In genomic region chr3:122728852-122729600, GRCm38 (mm10) we compare ENCODE assay signal across 8 mouse cellular contexts. TPM values are rescaled to one million over a fixed set of nuclear protein-coding genes. Genes with fewer than 3 reads are reported as not detected.
DNase-seq lines count a peak whose midpoint lies in the region; ATAC-seq lines count a peak whose summit lies in the region.

Gene Pde5a, plus strand, starts transcription at chr3:122728947.

- H3K36me3 ChIP-seq in intestine, embryonic 14.5 days (ENCODE audit: control insufficient read depth, insufficient read depth, low read length), result no peaks in the 10 kb centered on the region
- H3K36me3 ChIP-seq in limb, embryonic 10.5 days, result no peaks in the 10 kb centered on the region
- H3K36me3 ChIP-seq in midbrain, embryonic 10.5 days, result no peaks in the 10 kb centered on the region

- H3K27ac ChIP-seq in intestine, embryonic 14.5 days (ENCODE audit: low read depth), result peak within 1 kb of the TSS; percentile 99
- H3K27ac ChIP-seq in limb, embryonic 10.5 days, result peak within 1 kb of the TSS; percentile 95
- peak within 1 kb of the TSS; percentile 96 for H3K27ac ChIP-seq in midbrain, embryonic 10.5 days (replicated peaks)

- H3K4me2 ChIP-seq in intestine, embryonic 14.5 days (ENCODE audit: low read length), result peak within 1 kb of the TSS; percentile 54

- no peaks in the 10 kb centered on the region for H3K9me3 ChIP-seq in intestine, embryonic 14.5 days (ENCODE audit: control insufficient read depth, low read length)
- H3K9me3 ChIP-seq in limb, embryonic 10.5 days (replicated peaks), result no peaks in the 10 kb centered on the region
- H3K9me3 ChIP-seq in midbrain, embryonic 10.5 days (replicated peaks), result no peaks in the 10 kb centered on the region

- ATAC-seq in intestine, embryonic 14.5 days (replicated peaks; ENCODE audit: low FRiP score, low TSS enrichment, low read depth), result peak; percentile 69

- H3K9ac ChIP-seq in intestine, embryonic 14.5 days (ENCODE audit: low read length), result peak within 1 kb of the TSS; percentile 96

- peaks cover 15% of the 10 kb centered on the region for H3K4me1 ChIP-seq in intestine, embryonic 14.5 days (replicated peaks; ENCODE audit: control insufficient read depth, insufficient read depth, low read length)
- H3K4me1 ChIP-seq in limb, embryonic 10.5 days, result peaks cover 28% of the 10 kb centered on the region
- H3K4me1 ChIP-seq in midbrain, embryonic 10.5 days, result peaks cover 32% of the 10 kb centered on the region

- H3K4me3 ChIP-seq in intestine, embryonic 14.5 days (ENCODE audit: low read depth, low read length), result peak within 1 kb of the TSS; percentile 86
- peak within 1 kb of the TSS; percentile 82 for H3K4me3 ChIP-seq in limb, embryonic 10.5 days
- H3K4me3 ChIP-seq in midbrain, embryonic 10.5 days, result peak within 1 kb of the TSS; percentile 83

- H3K27me3 ChIP-seq in intestine, embryonic 14.5 days (replicated peaks; ENCODE audit: control insufficient read depth, insufficient read depth, low read length), result no peaks in the 10 kb centered on the region
- H3K27me3 ChIP-seq in limb, embryonic 10.5 days (ENCODE audit: low read depth, poor library complexity, severe bottlenecking), result no peaks in the 10 kb centered on the region
- no peaks in the 10 kb centered on the region; the same call in 1 of the 2 replicates for H3K27me3 ChIP-seq in midbrain, embryonic 10.5 days (ENCODE audit: low read depth, poor library complexity, severe bottlenecking)

- under 1% methylated on average over 49 of the region's 49 CpGs for WGBS in intestine, embryonic 14.5 days
- under 1% methylated on average over 49 of the region's 49 CpGs for WGBS in limb, embryonic 10.5 days
- under 1% methylated on average over 49 of the region's 49 CpGs for WGBS in midbrain, embryonic 10.5 days

- peak; percentile 71 for DNase-seq in adrenal gland, adult 8-10 months
- peak; percentile 92 for DNase-seq in embryo, embryonic 10.5 days (ENCODE audit: low spot score)
- DNase-seq in gastrocnemius, postnatal 4 days (ENCODE audit: low spot score in 2 of 2), result peak; percentile 74 to 90
- peak; percentile 90 for DNase-seq in intestine, embryonic 14.5 days (ENCODE audit: low spot score)
- DNase-seq in limb, embryonic 10.5 days (ENCODE audit: low spot score), result peak; percentile 91
- peak; percentile 88 for DNase-seq in midbrain, embryonic 10.5 days (ENCODE audit: low spot score)
- DNase-seq in right cerebral cortex, postnatal 36 days (ENCODE audit: low spot score in 2 of 2), result peak; percentile 8 to 12
- DNase-seq in urinary bladder, postnatal 36 days (ENCODE audit: low spot score in 2 of 2), result peak; percentile 82 to 85

RNA-seq across cellular contexts. Expression of gene Pde5a, which starts in this region (rescaled TPM):
- 10 to 100 TPM; 32.8 to 65.1 (median 51.7) TPM for total RNA-seq in adrenal gland, adult 8-10 months (2022)
- 10 to 100 TPM; 18.9 to 22.7 TPM for total RNA-seq in gastrocnemius, postnatal 4 days (2021)
- 31.6 and 33.8 TPM in 2 replicates for polyA plus RNA-seq in intestine, embryonic 14.5 days (2014; fragmentation: Nextera tagmentation; extraction: Ambion mirVana)
- 2.6 and 2.7 TPM in 2 replicates for polyA plus RNA-seq in limb, embryonic 10.5 days (2016; fragmentation: Nextera tagmentation; extraction: Ambion mirVana)
- polyA plus RNA-seq in midbrain, embryonic 10.5 days (2016; fragmentation: Nextera tagmentation; extraction: Ambion mirVana), result 3.5 and 3.6 TPM in 2 replicates

Comparison
In these comparisons a context has a peak if more than half of its experiments do, and no peak if none do; other contexts are left out.
1. Peak in every context shown above with its lines: DNase-seq, ATAC-seq, H3K4me3 ChIP-seq and H3K27ac ChIP-seq.
2. DNase-seq: peak in every context shown above with its lines; median percentile 92 in embryo, embryonic 10.5 days; 91 in limb, embryonic 10.5 days; 90 in intestine, embryonic 14.5 days; 88 in midbrain, embryonic 10.5 days; 84 in urinary bladder, postnatal 36 days; 82 in gastrocnemius, postnatal 4 days; 71 in adrenal gland, adult 8-10 months; 10 in right cerebral cortex, postnatal 36 days.